Mouse (Mus musculus): ENCODE results near the gene Mphosph6. TPM values are rescaled to one million over a fixed set of nuclear protein-coding genes. Genes with fewer than 3 reads are reported as not detected.
A peak's percentile ranks its signal among the peaks of the same experiment; 100 is the strongest.

Mphosph6 gene
- 1 to 10 TPM; 4.5 to 4.6 TPM for total RNA-seq (2021)
- long read RNA-seq, experiment 1, partial matches to known transcripts = 0 of 5 reads
- long read RNA-seq, experiment 1, other reads (novel, unspliced or antisense) = 2 of 5 reads
- long read RNA-seq, experiment 2, transcript Mphosph6-201 (5 exons, 1,068 nt) = major isoform, 6 of 9 reads
- long read RNA-seq, experiment 2, partial matches to known transcripts = 0 of 9 reads
- long read RNA-seq, experiment 2, other reads (novel, unspliced or antisense) = 0 of 9 reads

GRCm38 (mm10) chr8:117801443-117802298 is at the start of gene Mphosph6:
TSS of gene Mphosph6 (minus strand) at chr8:117801943.
- intact Hi-C loops (cut with DNase I) = no loop called here
- peak; percentile 93 to 96 for DNase-seq

- no peak for DNase-seq
- intact Hi-C loops (cut with DNase I) = no loop called here
Measured at GRCm38 (mm10) chr8:117850420-117850819, 48.7 kb upstream of the Mphosph6 start.

- intact Hi-C loops (cut with DNase I) = no loop called here
- DNase-seq = no peak
Measured at GRCm38 (mm10) chr8:117847865-117848264, 46.1 kb upstream of the Mphosph6 start.

GRCm38 (mm10) chr8:117843694-117844093 is 42.0 kb upstream of the Mphosph6 start:
- intact Hi-C loops (cut with DNase I) = no loop called here
- DNase-seq = no peak

- no peak for DNase-seq
- intact Hi-C loops (cut with DNase I) = no loop called here
Measured at GRCm38 (mm10) chr8:117813524-117813923, 11.8 kb upstream of the Mphosph6 start.

GRCm38 (mm10) chr8:117810676-117811075 is 8.9 kb upstream of the Mphosph6 start:
- DNase-seq = no peak
- intact Hi-C loops (cut with DNase I) = no loop called here

- DNase-seq = no peak
- intact Hi-C loops (cut with DNase I) = no loop called here
Measured at GRCm38 (mm10) chr8:117805419-117805818, 3.7 kb upstream of the Mphosph6 start.

- intact Hi-C loops (cut with DNase I) = no loop called here
- no peak for DNase-seq
Measured at GRCm38 (mm10) chr8:117802299-117802689, 551 bp upstream of the Mphosph6 start.

- intact Hi-C loops (cut with DNase I) = no loop called here
- DNase-seq = no peak
Measured at GRCm38 (mm10) chr8:117798066-117798465, 3.7 kb downstream of the Mphosph6 start.

- intact Hi-C loops (cut with DNase I) = no loop called here
- no peak for DNase-seq
Measured at GRCm38 (mm10) chr8:117796464-117796863, 5.3 kb downstream of the Mphosph6 start.

GRCm38 (mm10) chr8:117794581-117794980 is 7.2 kb downstream of the Mphosph6 start:
- no peak for DNase-seq
- intact Hi-C loops (cut with DNase I) = no loop called here

- intact Hi-C loops (cut with DNase I) = no loop called here
- DNase-seq = no peak
Measured at GRCm38 (mm10) chr8:117792616-117793144, 9.1 kb downstream of the Mphosph6 start.

- no peak for DNase-seq
- intact Hi-C loops (cut with DNase I) = no loop called here
Measured at GRCm38 (mm10) chr8:117786428-117786827, 15.3 kb downstream of the Mphosph6 start.

GRCm38 (mm10) chr8:117783021-117783420 is 18.7 kb downstream of the Mphosph6 start:
- no peak for DNase-seq
- intact Hi-C loops (cut with DNase I) = no loop called here

- no peak for DNase-seq
- intact Hi-C loops (cut with DNase I) = no loop called here
Measured at GRCm38 (mm10) chr8:117781375-117782129, 20.2 kb downstream of the Mphosph6 start.

- intact Hi-C loops (cut with DNase I) = no loop called here
- no peak for DNase-seq
Measured at GRCm38 (mm10) chr8:117779344-117779743, 22.4 kb downstream of the Mphosph6 start.

GRCm38 (mm10) chr8:117778531-117779322 is 23.0 kb downstream of the Mphosph6 start:
- intact Hi-C loops (cut with DNase I) = no loop called here
- DNase-seq = no peak

GRCm38 (mm10) chr8:117776075-117776474 is 25.7 kb downstream of the Mphosph6 start:
- intact Hi-C loops (cut with DNase I) = no loop called here

GRCm38 (mm10) chr8:117775626-117776025 is 26.1 kb downstream of the Mphosph6 start:
- no peak for DNase-seq
- intact Hi-C loops (cut with DNase I) = no loop called here

More at GRCm38 (mm10) chr8:117776075-117776474, 25.7 kb downstream of the Mphosph6 start:
- no peak for DNase-seq

- no peak for DNase-seq
- intact Hi-C loops (cut with DNase I) = loop anchor here (2.0 kb wide), 1 partner anchor 92 kb away; no protein-coding TSS in a partner anchor
Measured at GRCm38 (mm10) chr8:117772597-117772996, 29.1 kb downstream of the Mphosph6 start.

Measured in gastrocnemius, postnatal 36 days (tissue).